In the genomic region with DNA sequence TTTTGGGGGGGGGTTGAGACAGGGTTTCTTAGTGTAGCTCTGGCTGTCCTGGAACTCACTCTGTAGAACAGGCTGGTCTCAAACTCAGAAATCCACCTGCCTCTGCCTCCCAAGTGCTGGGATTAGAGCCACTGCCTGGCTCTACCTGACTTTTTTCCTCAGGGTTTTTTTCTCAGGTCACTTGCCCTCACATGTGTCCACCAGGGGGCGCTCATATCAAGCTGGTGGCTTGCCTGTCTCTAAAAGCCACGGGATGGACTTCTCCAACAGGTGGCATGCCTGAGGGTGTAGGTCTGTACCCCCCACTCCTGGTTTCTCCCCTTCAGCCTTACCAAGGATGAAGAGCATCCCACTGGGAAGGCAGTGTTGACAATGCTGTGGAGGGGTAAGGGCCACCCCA, we compare ENCODE assay signal across 10 mouse cellular contexts. TPM values are rescaled to one million over a fixed set of nuclear protein-coding genes. Genes with fewer than 3 reads are reported as not detected.
DNase-seq lines count a peak whose midpoint lies in the region; ATAC-seq lines count a peak whose summit lies in the region.
"Had no signal": no experiment of that assay in that cellular context is flagged by ENCODE, and none has a peak within 500 bp of the region (broad histone marks: within the 10 kb centered on the region; RNA-seq: fewer than 3 reads in every experiment).

No protein-coding gene starts in this region.

- H3K9ac ChIP-seq in hindbrain, embryonic 11.5 days (ENCODE audit: low read depth, low read length) = no peak overlapping the region
- H3K9ac ChIP-seq in hindbrain, embryonic 16.5 days (ENCODE audit: low read depth, low read length) = no peak overlapping the region
- no peak overlapping the region for H3K9ac ChIP-seq in neural tube, embryonic 11.5 days (ENCODE audit: low read length)
- H3K9ac ChIP-seq: embryonic facial prominence, embryonic 12.5 days; neural tube, embryonic 12.5 days had no signal

- ATAC-seq in hindbrain, embryonic 11.5 days (ENCODE audit: low FRiP score) = no peak
- no peak for ATAC-seq in hindbrain, embryonic 16.5 days
- no peak for ATAC-seq in neural tube, embryonic 11.5 days (ENCODE audit: insufficient read depth, low FRiP score, low TSS enrichment)

- H3K9me3 ChIP-seq in hindbrain, embryonic 11.5 days (ENCODE audit: control insufficient read depth, low read length) = 0 out of 2 replicates have a peak, but pooled peaks cover 4% of the 10 kb centered on the region
- H3K9me3 ChIP-seq in hindbrain, embryonic 16.5 days (ENCODE audit: control insufficient read depth, low read length) = peaks cover 5% of the 10 kb centered on the region; the same call in 1 of the 2 replicates
- H3K9me3 ChIP-seq in neural tube, embryonic 11.5 days (ENCODE audit: control insufficient read depth, low read length) = peaks cover 3% of the 10 kb centered on the region; the same call in 1 of the 2 replicates
- H3K9me3 ChIP-seq: neural tube, embryonic 12.5 days had no signal

- H3K4me3 ChIP-seq in hindbrain, embryonic 11.5 days (ENCODE audit: low read depth, low read length) = no peak overlapping the region
- H3K4me3 ChIP-seq in hindbrain, embryonic 16.5 days (ENCODE audit: low read length) = no peak overlapping the region
- H3K4me3 ChIP-seq in neural tube, embryonic 11.5 days (ENCODE audit: low read depth, low read length) = no peak overlapping the region
- H3K4me3 ChIP-seq: embryonic facial prominence, embryonic 12.5 days; neural tube, embryonic 12.5 days had no signal

- peaks cover 32% of the 10 kb centered on the region for H3K27me3 ChIP-seq in hindbrain, embryonic 11.5 days (ENCODE audit: control insufficient read depth, insufficient read depth, low read length)
- peaks cover 22% of the 10 kb centered on the region for H3K27me3 ChIP-seq in hindbrain, embryonic 16.5 days (replicated peaks; ENCODE audit: control insufficient read depth, insufficient read depth, low read length)
- peaks cover 29% of the 10 kb centered on the region for H3K27me3 ChIP-seq in neural tube, embryonic 11.5 days (ENCODE audit: control insufficient read depth, insufficient read depth, low read length)

- H3K27ac ChIP-seq in hindbrain, embryonic 11.5 days (ENCODE audit: low read depth, low read length) = no peak overlapping the region
- H3K27ac ChIP-seq in hindbrain, embryonic 16.5 days (ENCODE audit: low read depth, low read length) = no peak overlapping the region
- H3K27ac ChIP-seq in neural tube, embryonic 11.5 days (ENCODE audit: low read depth, low read length) = no peak overlapping the region
- H3K27ac ChIP-seq: embryonic facial prominence, embryonic 12.5 days; neural tube, embryonic 12.5 days had no signal

- intact Hi-C loops in left cerebral cortex, postnatal 36 days (cut with DNase I) = loop anchor here (1.0 to 5.0 kb wide), 3 partner anchors 68 to 238 kb away; no protein-coding TSS in a partner anchor

- WGBS in hindbrain, embryonic 11.5 days = 4% methylated on average over 2 of the region's 2 CpGs
- WGBS in hindbrain, embryonic 16.5 days = 0% methylated on average over 2 of the region's 2 CpGs
- whole genome bisulfite sequencing in neural tube, embryonic 11.5 days = 0% methylated on average over 2 of the region's 2 CpGs

- H3K4me2 ChIP-seq in hindbrain, embryonic 11.5 days (replicated peaks; ENCODE audit: low read depth, low read length) = no peak overlapping the region
- no peak overlapping the region for H3K4me2 ChIP-seq in hindbrain, embryonic 16.5 days (ENCODE audit: low read length)
- no peak overlapping the region for H3K4me2 ChIP-seq in neural tube, embryonic 11.5 days (ENCODE audit: low read depth)
- H3K4me2 ChIP-seq: embryonic facial prominence, embryonic 12.5 days; neural tube, embryonic 12.5 days had no signal

- H3K36me3 ChIP-seq in hindbrain, embryonic 11.5 days (ENCODE audit: control insufficient read depth, insufficient read depth, low read length) = no peaks in the 10 kb centered on the region
- H3K36me3 ChIP-seq in hindbrain, embryonic 16.5 days (ENCODE audit: control insufficient read depth, insufficient read depth, low read length) = no peaks in the 10 kb centered on the region
- H3K36me3 ChIP-seq in neural tube, embryonic 11.5 days (ENCODE audit: control insufficient read depth, insufficient read depth, low read length) = no peaks in the 10 kb centered on the region
- H3K36me3 ChIP-seq: embryonic facial prominence, embryonic 12.5 days; neural tube, embryonic 12.5 days had no signal

- peak; percentile 88 for DNase-seq in hindbrain, embryonic 11.5 days (ENCODE audit: low spot score)
- peak; percentile 87 to 90 for DNase-seq in adrenal gland, adult 18-20 months (ENCODE audit: low spot score in 2 of 2)
- DNase-seq in embryo, embryonic 11 days = peak; percentile 89
- DNase-seq in heart, postnatal 4 days = peak; percentile 91
- DNase-seq in left cerebral cortex, postnatal 36 days (ENCODE audit: low spot score in 2 of 2) = peak; percentile 52 to 63
- peak; percentile 78 for DNase-seq in neural tube, embryonic 11.5 days (ENCODE audit: low spot score)
- peak; percentile 62 for DNase-seq in testis, postnatal 14 days (ENCODE audit: low spot score)

- H3K4me1 ChIP-seq in hindbrain, embryonic 11.5 days (replicated peaks; ENCODE audit: control insufficient read depth, insufficient read depth, low read length) = 0 out of 2 replicates have a peak, but pooled peaks cover 3% of the 10 kb centered on the region
- peaks cover 9% of the 10 kb centered on the region for H3K4me1 ChIP-seq in hindbrain, embryonic 16.5 days (ENCODE audit: control insufficient read depth, insufficient read depth, low read depth, low read length)
- H3K4me1 ChIP-seq in neural tube, embryonic 11.5 days (ENCODE audit: control insufficient read depth, insufficient read depth, low read length) = 0 out of 2 replicates have a peak, but pooled peaks cover 2% of the 10 kb centered on the region

RNA-seq across cellular contexts. Expression of a gene that starts 11.5 kb away (rescaled TPM):
- polyA plus RNA-seq in hindbrain, embryonic 11.5 days (2014; fragmentation: Nextera tagmentation; extraction: Ambion mirVana) = 0.49 and 0.52 TPM in 2 replicates
- 1.1 and 1.2 TPM in 2 replicates for polyA plus RNA-seq in hindbrain, embryonic 16.5 days (2015; fragmentation: Nextera tagmentation; extraction: Ambion mirVana)
- total RNA-seq in adrenal gland, adult 18-20 months (2021) = 1 to 10 TPM in 1 of 2 experiments, under 1 TPM in 1; 0.56 to 1.0 TPM
- 1 to 10 TPM; 1.2 to 1.6 TPM for total RNA-seq in heart, postnatal 4 days (2021)
- total RNA-seq in left cerebral cortex, postnatal 36 days (2021) = 1 to 10 TPM; 1.2 to 1.3 TPM
- polyA plus RNA-seq in neural tube, embryonic 11.5 days (2014; fragmentation: Nextera tagmentation; extraction: Ambion mirVana) = 0.90 and 0.93 TPM in 2 replicates

RNA-seq across cellular contexts. Expression of a gene that starts 27.6 kb away (rescaled TPM):
- polyA plus RNA-seq in hindbrain, embryonic 11.5 days (2014; fragmentation: Nextera tagmentation; extraction: Ambion mirVana) = 31.7 and 36.3 TPM in 2 replicates
- 67.8 and 73.1 TPM in 2 replicates for polyA plus RNA-seq in hindbrain, embryonic 16.5 days (2015; fragmentation: Nextera tagmentation; extraction: Ambion mirVana)
- total RNA-seq in adrenal gland, adult 18-20 months (2021) = 100 to 1,000 TPM; 208 to 244 TPM
- 10 to 100 TPM; 70.3 to 73.3 TPM for total RNA-seq in heart, postnatal 4 days (2021)
- 100 to 1,000 TPM; 115 to 118 TPM for total RNA-seq in left cerebral cortex, postnatal 36 days (2021)
- 33.2 and 34.4 TPM in 2 replicates for polyA plus RNA-seq in neural tube, embryonic 11.5 days (2014; fragmentation: Nextera tagmentation; extraction: Ambion mirVana)

RNA-seq across cellular contexts. Expression of a gene that starts 27.8 kb away (rescaled TPM):
- polyA plus RNA-seq in hindbrain, embryonic 11.5 days (2014; fragmentation: Nextera tagmentation; extraction: Ambion mirVana) = 59.4 and 60.7 TPM in 2 replicates
- 92.1 and 106 TPM in 2 replicates for polyA plus RNA-seq in hindbrain, embryonic 16.5 days (2015; fragmentation: Nextera tagmentation; extraction: Ambion mirVana)
- 10 to 100 TPM; 17.3 to 20.7 TPM for total RNA-seq in adrenal gland, adult 18-20 months (2021)
- total RNA-seq in heart, postnatal 4 days (2021) = 10 to 100 TPM; 32.7 to 39.6 TPM
- 10 to 100 TPM; 41.3 to 41.6 TPM for total RNA-seq in left cerebral cortex, postnatal 36 days (2021)
- polyA plus RNA-seq in neural tube, embryonic 11.5 days (2014; fragmentation: Nextera tagmentation; extraction: Ambion mirVana) = 54.9 and 63.6 TPM in 2 replicates

RNA-seq across cellular contexts. Expression of a gene that starts 47.6 kb away (rescaled TPM):
- 72.4 and 74.0 TPM in 2 replicates for polyA plus RNA-seq in hindbrain, embryonic 11.5 days (2014; fragmentation: Nextera tagmentation; extraction: Ambion mirVana)
- polyA plus RNA-seq in hindbrain, embryonic 16.5 days (2015; fragmentation: Nextera tagmentation; extraction: Ambion mirVana) = 61.8 and 62.4 TPM in 2 replicates
- 10 to 100 TPM; 72.8 to 75.2 TPM for total RNA-seq in adrenal gland, adult 18-20 months (2021)
- 10 to 100 TPM; 60.5 to 61.7 TPM for total RNA-seq in heart, postnatal 4 days (2021)
- total RNA-seq in left cerebral cortex, postnatal 36 days (2021) = 10 to 100 TPM; 66.6 to 70.6 TPM
- polyA plus RNA-seq in neural tube, embryonic 11.5 days (2014; fragmentation: Nextera tagmentation; extraction: Ambion mirVana) = 83.5 and 87.4 TPM in 2 replicates

RNA-seq across cellular contexts. Expression of a gene that starts 54.3 kb away (rescaled TPM):
- 0.42 and 0.54 TPM in 2 replicates for polyA plus RNA-seq in hindbrain, embryonic 11.5 days (2014; fragmentation: Nextera tagmentation; extraction: Ambion mirVana)
- polyA plus RNA-seq in hindbrain, embryonic 16.5 days (2015; fragmentation: Nextera tagmentation; extraction: Ambion mirVana) = 0.25 and 1.1 TPM in 2 replicates
- under 1 TPM; 0.20 to 0.29 TPM for total RNA-seq in adrenal gland, adult 18-20 months (2021)
- total RNA-seq in heart, postnatal 4 days (2021) = not detected
- not detected for total RNA-seq in left cerebral cortex, postnatal 36 days (2021)
- polyA plus RNA-seq in neural tube, embryonic 11.5 days (2014; fragmentation: Nextera tagmentation; extraction: Ambion mirVana) = 0.49 and 0.70 TPM in 2 replicates
